Mouse (Mus musculus): Measurements from ENCODE around the gene Vcp. TPM values are rescaled to one million over a fixed set of nuclear protein-coding genes. Genes with fewer than 3 reads are reported as not detected.

The Vcp gene
- polyA plus RNA-seq, 1 experiment, result 118 TPM

DNA sequence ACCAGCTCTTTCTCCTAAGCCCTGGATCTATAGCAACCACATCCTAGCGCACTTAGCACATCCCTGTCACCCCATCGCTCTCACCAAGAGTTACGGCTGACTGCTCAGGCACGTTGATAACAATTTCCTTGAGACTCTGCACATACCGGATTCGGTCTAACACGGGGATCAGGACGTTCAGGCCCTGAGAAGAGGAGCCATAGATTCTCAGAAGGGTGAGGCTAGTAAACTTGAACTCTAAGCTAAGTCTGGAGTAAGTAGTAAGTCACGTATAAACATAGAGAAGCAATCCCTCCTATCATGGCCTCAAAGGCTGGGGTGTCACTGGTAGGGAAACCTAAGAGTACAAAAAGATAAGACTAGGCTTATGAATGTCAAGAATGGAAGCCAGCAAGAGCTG, 30.0 kb upstream of the Vcp start:
- DNase-seq, result no peak
- 65% methylated on average over 9 of the region's 9 CpGs for WGBS
- Histone ChIP-seq H3K4me3 (replicated peaks; ENCODE audit: extremely low read depth, low read depth, low read length) (peak overlapping the region; percentile 82), H3K4me1 (ENCODE audit: control insufficient read depth, insufficient read depth, low read length) (peaks cover 4% of the 10 kb centered on the region; the same call in 1 of the 2 replicates)
- TF ChIP-seq POLR2A (IDR thresholded peaks at IDR 0.05; ENCODE audit: borderline replicate concordance, extremely low read depth, low read depth, low read length), result no peak
- TF ChIP-seq CTCF (IDR thresholded peaks at IDR 0.05; ENCODE audit: insufficient read depth, low read length), result no peak

GRCm38 (mm10) chr4:43029749-43030148, 29.4 kb upstream of the Vcp start:
- peaks cover 6% of the 10 kb centered on the region; the same call in 1 of the 2 replicates for H3K4me1 ChIP-seq (ENCODE audit: control insufficient read depth, insufficient read depth, low read length)
- H3K4me3 ChIP-seq (replicated peaks; ENCODE audit: extremely low read depth, low read depth, low read length), result no peak overlapping the region
- DNase-seq, result no peak
- TF ChIP-seq CTCF (IDR thresholded peaks at IDR 0.05; ENCODE audit: insufficient read depth, low read length), result no peak
- no peak for TF ChIP-seq POLR2A (IDR thresholded peaks at IDR 0.05; ENCODE audit: borderline replicate concordance, extremely low read depth, low read depth, low read length)
- 90% methylated on average over 9 of the region's 9 CpGs for WGBS

- Histone ChIP-seq H3K4me1 (ENCODE audit: control insufficient read depth, insufficient read depth, low read length) (peaks cover 7% of the 10 kb centered on the region; the same call in 1 of the 2 replicates), H3K4me3 (replicated peaks; ENCODE audit: extremely low read depth, low read depth, low read length) (no peak overlapping the region)
- TF ChIP-seq CTCF (IDR thresholded peaks at IDR 0.05; ENCODE audit: insufficient read depth, low read length), result no peak
- no peak for TF ChIP-seq POLR2A (IDR thresholded peaks at IDR 0.05; ENCODE audit: borderline replicate concordance, extremely low read depth, low read depth, low read length)
- 91% methylated on average over 7 of the region's 7 CpGs for WGBS
- no peak for DNase-seq
Measured at GRCm38 (mm10) chr4:43029121-43029520, 28.8 kb upstream of the Vcp start.

DNA sequence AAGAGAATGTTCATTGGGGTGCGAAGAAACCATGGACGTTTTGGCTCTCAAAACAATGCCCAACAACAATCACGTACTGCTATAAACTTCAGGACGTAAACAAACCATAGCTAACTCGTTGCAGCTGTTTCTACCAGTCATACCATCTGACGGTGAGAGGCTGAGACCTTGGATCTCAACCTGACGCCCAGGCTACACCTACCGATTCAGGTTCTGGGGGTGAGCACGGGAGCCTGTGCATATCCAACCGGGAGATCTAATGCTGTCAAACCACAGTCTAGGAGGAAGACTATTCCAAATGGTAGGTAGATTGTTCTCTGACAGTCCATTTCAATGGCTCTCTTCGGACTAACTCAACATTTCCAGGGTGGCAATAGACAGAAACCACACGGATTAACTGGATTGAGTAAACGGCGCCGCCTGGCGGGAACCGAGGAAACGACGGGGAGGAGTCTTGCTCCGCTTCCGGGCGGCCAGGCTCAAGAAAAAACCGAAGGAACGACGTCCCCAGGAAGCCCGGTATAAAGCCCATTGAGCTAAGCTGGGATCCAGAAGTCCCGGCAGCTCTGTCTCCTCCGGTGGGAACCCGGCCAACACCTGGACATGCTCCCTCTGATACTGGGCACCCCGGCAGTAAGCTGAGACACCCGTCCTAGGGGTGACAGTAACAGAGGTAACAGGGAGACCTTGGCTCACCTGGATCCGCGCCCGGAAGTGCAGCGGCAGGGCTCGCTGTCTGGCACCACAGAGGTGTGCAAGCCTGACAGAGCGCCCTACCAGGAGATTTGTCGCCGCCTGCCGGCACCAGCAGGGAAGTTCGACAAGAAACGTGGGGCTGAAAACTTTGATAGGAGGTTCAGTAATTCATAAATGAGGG, 25.0 kb upstream of the Vcp start, which contains the start of gene Pigo:
Pigo (minus strand) TSS at position 736 of the 877 bp plus-strand sequence.
- peak; percentile 93 for DNase-seq
- TF ChIP-seq POLR2A (IDR thresholded peaks at IDR 0.05; ENCODE audit: borderline replicate concordance, extremely low read depth, low read depth, low read length) (peak; percentile 69; the same call in 1 of the 2 replicates), CTCF (IDR thresholded peaks at IDR 0.05; ENCODE audit: insufficient read depth, low read length) (peak; percentile 83)
- 5% methylated on average over 42 of the region's 42 CpGs for WGBS
- Histone ChIP-seq H3K4me1 (ENCODE audit: control insufficient read depth, insufficient read depth, low read length) (0 out of 2 replicates have a peak, but pooled peaks cover 3% of the 10 kb centered on the region), H3K4me3 (replicated peaks; ENCODE audit: extremely low read depth, low read depth, low read length) (peak within 1 kb of the TSS; percentile 85)

DNA sequence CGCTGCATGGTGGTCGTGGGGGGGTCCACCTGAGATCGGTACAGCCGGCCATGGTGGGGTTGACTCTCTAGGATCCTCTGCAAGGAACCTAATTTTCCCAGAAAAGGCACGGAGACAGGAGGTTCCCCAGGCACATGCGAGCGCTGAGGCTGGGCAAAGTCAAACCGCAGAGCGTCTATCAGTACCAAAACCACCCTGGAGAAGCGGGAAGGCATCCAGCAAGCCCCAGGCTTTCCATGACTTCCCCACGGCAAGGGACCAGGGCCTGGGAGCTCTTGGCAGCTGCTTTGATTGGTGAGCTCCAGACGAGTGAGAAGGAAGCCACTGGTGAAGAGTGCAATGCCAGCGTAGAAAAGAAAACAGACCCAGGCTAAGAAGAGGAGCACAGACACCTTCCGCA, 24.4 kb upstream of the Vcp start:
- Histone ChIP-seq H3K4me1 (ENCODE audit: control insufficient read depth, insufficient read depth, low read length) (0 out of 2 replicates have a peak, but pooled peaks cover 3% of the 10 kb centered on the region), H3K4me3 (replicated peaks; ENCODE audit: extremely low read depth, low read depth, low read length) (no peak overlapping the region)
- WGBS, result 75% methylated on average over 14 of the region's 14 CpGs
- DNase-seq, result no peak
- TF ChIP-seq POLR2A (IDR thresholded peaks at IDR 0.05; ENCODE audit: borderline replicate concordance, extremely low read depth, low read depth, low read length) (no peak), CTCF (IDR thresholded peaks at IDR 0.05; ENCODE audit: insufficient read depth, low read length) (no peak)

DNA sequence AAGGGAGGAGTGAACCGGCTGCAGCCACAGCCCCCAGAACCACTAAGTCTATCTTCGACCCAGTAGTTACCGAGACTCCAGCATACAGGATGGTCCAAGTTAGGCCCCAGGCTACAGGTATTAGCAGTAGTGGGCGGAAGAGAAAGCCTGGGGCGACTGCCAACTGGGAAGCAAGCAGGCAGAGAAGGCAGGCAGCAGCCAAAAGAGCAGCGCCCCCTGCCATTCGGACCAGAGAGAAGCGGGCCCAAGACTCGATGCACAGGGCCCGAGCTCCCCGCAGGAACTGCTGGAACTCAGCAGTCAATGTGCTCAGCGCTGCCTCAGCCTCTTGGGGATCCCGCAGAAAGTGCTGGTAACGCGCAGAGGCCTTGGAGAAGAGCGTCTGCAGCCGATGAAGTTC, 21.0 kb upstream of the Vcp start:
- 81% methylated on average over 17 of the region's 17 CpGs for WGBS
- no peak for TF ChIP-seq POLR2A (IDR thresholded peaks at IDR 0.05; ENCODE audit: borderline replicate concordance, extremely low read depth, low read depth, low read length)
- no peak for TF ChIP-seq CTCF (IDR thresholded peaks at IDR 0.05; ENCODE audit: insufficient read depth, low read length)
- H3K4me1 ChIP-seq (ENCODE audit: control insufficient read depth, insufficient read depth, low read length), result 0 out of 2 replicates have a peak, but pooled peaks cover 3% of the 10 kb centered on the region
- DNase-seq, result no peak
- H3K4me3 ChIP-seq (replicated peaks; ENCODE audit: extremely low read depth, low read depth, low read length), result no peak overlapping the region

- Histone ChIP-seq H3K4me3 (replicated peaks; ENCODE audit: extremely low read depth, low read depth, low read length) (no peak overlapping the region), H3K4me1 (ENCODE audit: control insufficient read depth, insufficient read depth, low read length) (0 out of 2 replicates have a peak, but pooled peaks cover 3% of the 10 kb centered on the region)
- DNase-seq, result no peak
- TF ChIP-seq POLR2A (IDR thresholded peaks at IDR 0.05; ENCODE audit: borderline replicate concordance, extremely low read depth, low read depth, low read length), result no peak
- no peak for TF ChIP-seq CTCF (IDR thresholded peaks at IDR 0.05; ENCODE audit: insufficient read depth, low read length)
- WGBS, result 91% methylated on average over 16 of the region's 16 CpGs
Measured at GRCm38 (mm10) chr4:43020876-43021275, 20.6 kb upstream of the Vcp start.

GRCm38 (mm10) chr4:43019641-43020465, 19.5 kb upstream of the Vcp start:
- TF ChIP-seq CTCF (IDR thresholded peaks at IDR 0.05; ENCODE audit: insufficient read depth, low read length), result no peak
- TF ChIP-seq POLR2A (IDR thresholded peaks at IDR 0.05; ENCODE audit: borderline replicate concordance, extremely low read depth, low read depth, low read length), result no peak
- no peak for DNase-seq
- WGBS, result 94% methylated on average over 23 of the region's 23 CpGs
- H3K4me1 ChIP-seq (ENCODE audit: control insufficient read depth, insufficient read depth, low read length), result 0 out of 2 replicates have a peak, but pooled peaks cover 2% of the 10 kb centered on the region
- H3K4me3 ChIP-seq (replicated peaks; ENCODE audit: extremely low read depth, low read depth, low read length), result no peak overlapping the region

- DNase-seq, result no peak
- WGBS, result 81% methylated on average over 10 of the region's 10 CpGs
- H3K4me3 ChIP-seq (replicated peaks; ENCODE audit: extremely low read depth, low read depth, low read length), result no peak overlapping the region
- TF ChIP-seq POLR2A (IDR thresholded peaks at IDR 0.05; ENCODE audit: borderline replicate concordance, extremely low read depth, low read depth, low read length), result no peak
- no peak for TF ChIP-seq CTCF (IDR thresholded peaks at IDR 0.05; ENCODE audit: insufficient read depth, low read length)
- no peaks in the 10 kb centered on the region for H3K4me1 ChIP-seq (ENCODE audit: control insufficient read depth, insufficient read depth, low read length)
Measured at GRCm38 (mm10) chr4:43019176-43019575, 18.9 kb upstream of the Vcp start.

All from lung, adult 2 months (tissue).